Mouse (Mus musculus) liver (tissue): ENCODE measurements around the gene Acyp1.
"Not testable (repeated sequence)": the region's sequence is repeated elsewhere in the genome, so short reads cannot be mapped to it uniquely, and the experiment has no call there.

ENCODE experiments used
- DNase-seq: peaks from one replicate; pipeline ENCODE4 v3.0.0-alpha.2; 2020; ENCODE audit warnings: mixed read lengths

Gene Acyp1

DNA sequence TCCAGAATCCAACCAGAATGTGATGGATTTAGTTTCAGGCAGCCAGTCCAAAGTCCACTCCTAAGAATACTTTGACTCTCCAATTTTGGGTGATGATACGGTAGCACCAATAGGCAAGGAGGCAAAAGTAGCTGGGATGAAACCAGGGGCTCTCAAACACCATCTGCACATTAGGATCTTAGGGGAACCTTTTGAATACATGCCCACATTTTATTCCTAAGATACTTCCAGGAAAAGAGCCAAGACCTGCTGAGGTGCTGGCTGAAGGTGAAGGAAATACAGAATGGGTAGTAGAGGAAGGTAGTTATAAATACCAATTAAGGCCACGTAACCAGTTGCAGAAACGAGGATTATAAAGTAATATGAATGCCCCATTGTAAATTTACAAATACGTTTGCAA is 6.5 kb downstream of the Acyp1 start:
- not testable (repeated sequence) for DNase-seq

DNA sequence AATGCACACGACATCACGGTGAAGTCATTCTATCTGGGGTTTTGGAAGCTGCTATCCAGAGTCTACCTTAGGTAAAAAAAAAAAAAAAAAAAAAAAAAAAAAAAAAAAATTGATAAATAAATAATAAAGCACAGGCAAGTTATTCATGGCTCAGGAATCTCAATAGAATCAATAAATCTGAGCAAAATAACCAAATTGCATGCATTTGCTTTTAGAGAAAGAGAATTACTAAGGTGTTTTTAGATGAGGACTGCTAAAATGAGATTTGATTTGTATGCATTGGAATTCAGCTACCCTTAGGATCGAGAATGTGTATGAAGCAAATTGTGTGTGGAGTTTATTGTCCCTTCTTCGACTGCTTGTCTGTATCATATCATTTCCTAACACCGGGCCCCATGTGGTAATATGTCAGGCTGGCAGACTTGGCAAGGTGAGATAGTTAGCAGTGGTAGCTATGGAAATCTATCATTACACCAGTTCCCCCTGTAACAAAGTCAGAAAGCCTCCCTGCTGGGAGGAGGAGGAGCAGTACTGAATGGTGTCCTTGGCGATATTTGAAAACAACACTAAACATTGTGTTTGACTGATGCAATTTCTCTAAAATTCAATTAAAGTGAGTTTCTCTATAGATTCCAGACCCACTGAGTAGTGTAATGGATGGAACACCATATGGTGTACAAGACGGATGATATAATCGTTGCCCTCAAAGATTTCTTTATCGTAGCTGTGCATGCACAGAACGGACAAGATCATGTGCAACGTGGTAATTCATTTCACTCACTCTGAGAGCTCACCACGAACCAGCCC is 7.2 kb downstream of the Acyp1 start:
- DNase-seq = no peak

DNA sequence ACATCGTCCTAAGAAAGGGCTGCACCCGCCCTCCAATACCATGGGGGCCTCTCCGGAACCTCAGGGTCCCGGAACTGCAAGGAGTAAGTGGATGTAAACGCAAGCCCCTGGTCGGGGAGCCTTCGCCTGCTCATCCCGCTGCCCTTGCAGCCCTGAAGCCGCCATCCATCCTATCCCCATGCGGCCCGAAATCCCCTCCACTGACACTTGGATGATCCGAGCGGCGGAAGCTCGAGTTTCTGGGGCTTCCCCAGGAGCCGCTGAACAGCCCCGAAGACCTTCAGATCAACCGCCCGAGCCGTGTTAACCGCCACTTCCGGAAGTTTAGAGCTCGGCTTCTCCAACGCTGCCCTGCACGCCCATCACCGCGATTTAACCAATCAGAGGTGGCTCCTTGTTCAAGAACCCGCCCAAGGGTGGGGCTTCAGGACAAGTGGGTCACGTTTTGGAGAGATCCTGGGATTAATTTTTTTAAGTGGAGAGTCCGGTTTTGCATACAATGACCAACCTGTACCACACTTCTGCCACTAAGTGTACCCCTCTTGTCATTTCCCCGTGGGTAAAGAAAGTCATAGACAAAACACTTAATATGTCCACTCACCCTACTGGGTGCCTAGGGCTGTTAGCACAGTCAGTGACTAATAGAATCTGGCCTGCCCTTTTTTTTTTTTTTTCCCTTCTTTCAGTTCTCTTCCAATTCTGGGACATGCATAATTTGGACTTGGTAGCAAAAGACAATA is 8.0 kb downstream of the Acyp1 start:
- DNase-seq = peak; percentile 97

DNA sequence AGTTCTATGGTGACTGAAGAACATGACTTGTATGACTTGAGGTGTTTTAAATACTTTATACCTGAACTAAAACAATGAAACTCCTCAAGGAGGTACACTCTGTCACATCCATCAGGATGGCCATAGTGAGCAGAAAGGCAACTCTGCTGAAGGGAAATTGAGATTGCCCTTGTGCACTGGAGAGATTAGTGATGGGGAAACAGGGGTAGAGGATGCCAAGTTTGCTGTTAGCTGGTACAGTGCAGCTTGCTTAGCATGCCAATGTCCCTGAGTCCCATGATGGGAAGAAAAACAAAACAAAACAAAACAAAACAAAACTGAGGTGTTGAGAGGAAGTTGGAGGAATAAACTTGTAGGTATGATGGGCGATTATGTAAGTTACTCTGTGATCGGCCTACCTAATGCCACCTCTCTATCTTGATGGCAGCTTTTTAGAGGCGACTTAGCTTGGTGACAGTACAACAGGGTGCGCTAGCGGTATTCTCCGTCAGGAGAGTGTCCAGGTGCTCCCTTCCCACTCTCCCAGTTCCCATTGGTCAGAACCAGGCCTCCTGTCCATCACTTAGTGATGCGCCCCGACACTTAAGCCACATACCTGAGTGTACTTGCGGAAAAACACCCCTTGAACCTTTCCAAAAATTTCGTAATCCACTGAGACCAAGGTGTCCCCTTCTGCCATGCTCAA is 8.7 kb downstream of the Acyp1 start:
- peak; percentile 45 for DNase-seq

DNA sequence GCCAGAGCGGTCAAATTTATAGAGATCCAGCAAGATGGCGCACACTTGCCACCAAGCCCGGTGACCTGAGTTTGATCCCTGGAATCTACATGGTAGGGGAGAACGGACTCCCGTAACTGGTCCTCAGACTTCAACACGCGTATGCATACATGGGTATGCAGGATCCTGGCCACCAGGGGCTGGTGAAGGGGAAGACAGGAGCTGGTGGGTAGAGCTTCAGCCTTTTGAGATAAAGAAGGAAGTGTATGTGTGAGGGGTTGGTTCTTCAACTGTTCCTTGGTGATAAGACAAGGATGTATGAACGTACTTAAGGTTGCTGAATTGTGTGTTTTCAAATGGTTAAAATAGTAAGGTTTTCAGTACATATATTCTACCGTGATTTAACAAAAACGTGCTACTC is 9.3 kb downstream of the Acyp1 start:
- DNase-seq = peak; percentile 71

DNA sequence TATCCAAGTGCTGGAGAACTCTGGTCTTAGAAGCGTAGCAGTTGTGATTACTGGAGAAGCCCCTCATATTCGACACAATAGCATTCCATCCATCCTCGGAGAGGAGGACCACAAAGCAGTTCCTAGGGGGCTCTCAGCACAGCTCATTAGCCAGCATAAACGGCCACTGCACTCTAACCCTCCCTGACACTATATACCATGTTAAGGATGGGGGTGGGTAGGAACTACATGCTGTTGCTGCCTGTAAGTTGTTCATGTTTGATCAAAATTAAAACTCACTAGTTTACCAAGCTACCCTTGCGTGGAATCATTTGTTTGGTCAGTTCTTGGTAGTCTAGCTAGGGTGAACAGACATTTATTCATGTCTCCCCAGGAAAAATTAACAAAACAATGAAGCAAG is 12.0 kb downstream of the Acyp1 start:
- no peak for DNase-seq

DNA sequence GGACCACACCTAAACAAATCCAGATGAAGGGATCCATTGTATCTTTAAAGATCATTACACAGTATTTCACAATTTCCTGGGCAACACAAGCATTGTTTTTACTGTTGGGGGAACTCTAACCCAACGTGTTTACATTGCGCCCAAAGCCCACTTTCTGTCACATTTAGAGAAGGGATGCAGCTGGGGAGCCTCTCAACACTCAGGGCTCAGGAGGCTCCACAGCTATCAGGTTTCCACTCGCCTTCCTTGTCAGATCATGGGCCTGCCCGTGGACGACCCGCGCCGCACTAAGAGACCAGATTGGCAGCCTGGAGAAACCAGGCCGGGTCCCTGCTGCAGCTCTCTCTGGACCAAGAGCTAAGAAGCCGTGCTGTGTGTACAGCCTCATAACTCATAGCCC is 14.7 kb downstream of the Acyp1 start:
- DNase-seq = no peak

DNA sequence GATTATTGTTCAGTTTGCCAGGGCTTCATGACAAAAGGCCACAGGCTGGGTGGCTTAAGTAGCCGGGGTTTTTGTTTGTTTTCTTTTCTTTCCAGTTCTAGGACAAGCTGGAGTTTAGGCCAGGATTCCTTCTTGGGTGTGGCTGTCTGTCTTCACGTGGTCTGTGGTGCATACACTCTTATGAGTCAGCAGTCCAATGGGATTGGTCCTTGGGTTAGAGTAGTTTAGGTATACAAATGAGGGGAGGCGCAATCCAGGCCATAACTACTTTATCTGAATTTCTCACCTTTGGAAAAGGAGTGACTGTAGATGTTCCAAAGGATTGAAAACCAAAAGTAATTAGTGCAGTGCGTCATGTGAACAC is 16.4 kb downstream of the Acyp1 start:
- no peak for DNase-seq

DNA sequence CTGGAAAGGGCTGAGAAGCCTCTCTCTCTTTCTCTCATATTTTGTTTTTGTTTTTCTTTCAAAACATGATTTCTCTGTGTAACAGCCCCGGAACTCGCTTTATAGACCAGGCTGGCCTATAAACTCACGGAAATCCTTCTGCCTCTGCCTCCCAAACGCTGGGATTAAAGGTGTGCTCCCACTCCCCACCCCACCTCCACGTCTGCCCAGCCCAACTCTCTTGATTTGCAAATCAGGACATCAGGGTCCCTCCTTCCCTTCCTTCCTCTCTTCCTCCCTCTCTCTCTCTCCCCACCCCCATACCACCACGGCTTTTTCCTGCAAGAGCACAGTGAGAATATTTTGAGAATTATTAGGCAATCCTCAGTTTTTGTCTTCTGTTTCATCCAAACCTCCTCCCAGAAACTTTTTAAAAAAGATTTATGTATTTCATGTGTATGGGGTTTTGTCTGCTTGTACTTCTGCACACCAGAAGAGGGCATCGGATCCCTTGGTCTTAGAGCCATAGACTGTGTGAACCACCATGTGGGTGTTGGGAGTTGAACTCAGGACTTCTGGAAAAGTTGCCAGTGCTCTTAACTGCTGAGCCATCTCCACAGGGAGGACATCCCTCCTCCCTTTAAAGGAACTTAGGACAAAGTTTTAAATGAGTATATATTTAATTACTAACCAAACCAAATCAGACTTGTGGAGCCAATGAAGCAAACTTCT is 17.0 kb downstream of the Acyp1 start:
- no peak for DNase-seq

DNA sequence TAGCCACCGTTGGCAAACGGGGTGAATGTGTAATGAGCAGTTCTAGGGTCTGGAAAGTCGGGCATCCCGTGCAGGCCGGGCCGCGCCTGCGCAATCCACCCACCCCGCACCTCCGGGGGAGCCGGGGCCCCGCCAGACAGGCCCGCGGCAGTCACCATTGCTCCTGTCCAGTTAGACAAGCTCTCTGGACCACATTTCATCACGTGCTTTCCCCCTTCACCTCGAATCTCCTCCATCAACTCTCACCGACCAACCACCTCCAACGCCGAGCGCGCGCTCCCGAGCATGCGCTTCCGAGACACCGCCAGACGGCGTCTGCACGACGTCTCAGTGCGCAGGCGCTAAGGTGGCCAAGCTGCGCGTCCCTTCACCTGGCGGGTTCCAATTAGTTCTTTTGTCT is 17.9 kb downstream of the Acyp1 start, which contains the start of gene Mlh3:
Gene Mlh3 (minus strand): TSS at position 281 of the 400 bp plus-strand sequence.
- peak; percentile 87 for DNase-seq

DNA sequence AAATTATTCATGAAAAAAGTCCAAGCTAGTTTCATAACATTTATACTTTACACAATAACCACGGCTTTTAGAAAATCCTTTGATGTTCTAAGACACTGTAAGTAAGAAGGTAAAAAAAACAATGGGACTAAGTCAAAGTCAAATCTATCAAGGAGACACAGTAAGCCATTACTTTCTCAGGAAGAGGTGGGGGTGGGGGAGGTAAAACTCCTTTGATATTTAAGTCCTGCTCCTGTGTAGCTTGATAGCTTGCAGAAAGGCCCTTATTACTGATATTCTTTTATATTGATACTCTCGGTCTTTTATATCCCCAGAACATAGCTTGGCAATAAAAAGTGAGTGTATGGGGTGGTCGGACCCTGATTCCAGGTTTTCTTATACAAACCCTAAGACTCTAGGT is 18.4 kb downstream of the Acyp1 start:
- DNase-seq = no peak

DNA sequence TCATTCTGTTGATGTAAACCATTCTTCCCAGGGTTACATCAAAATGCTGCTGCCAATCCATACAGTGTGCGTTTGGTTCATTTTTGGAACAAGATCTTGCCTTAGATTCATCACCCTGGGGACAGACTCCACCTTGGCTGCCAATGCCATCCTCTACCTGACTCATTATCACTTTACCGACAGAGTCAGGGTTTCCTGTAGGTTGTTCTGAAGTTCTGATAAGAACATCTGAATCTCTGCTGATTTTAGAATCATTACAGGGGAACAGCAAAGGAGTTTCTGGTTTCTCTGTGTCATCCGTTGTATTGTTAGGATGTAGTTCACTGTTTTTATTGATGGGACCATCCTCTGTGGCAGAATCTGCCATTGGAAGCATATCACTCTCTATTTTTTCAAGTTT is 22.0 kb downstream of the Acyp1 start:
- no peak for DNase-seq

DNA sequence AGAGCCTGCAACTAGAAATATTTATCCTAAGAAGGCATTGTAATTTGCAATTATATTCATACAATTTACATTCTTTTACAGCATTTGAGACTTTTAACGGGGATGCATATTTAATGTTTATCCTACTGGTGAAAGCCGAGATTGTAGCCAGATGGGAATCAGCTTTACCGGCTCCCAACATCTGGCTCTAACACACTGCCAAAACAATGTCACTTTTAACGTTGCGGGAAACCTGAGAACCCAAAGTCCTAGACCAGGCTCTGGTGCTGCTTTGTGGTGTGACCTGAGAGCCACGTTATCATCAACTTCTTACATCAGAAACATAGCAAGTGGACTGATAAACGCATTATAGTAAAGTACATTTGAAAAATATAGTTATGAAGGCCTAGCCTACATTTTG is 23.3 kb downstream of the Acyp1 start:
- no peak for DNase-seq

DNA sequence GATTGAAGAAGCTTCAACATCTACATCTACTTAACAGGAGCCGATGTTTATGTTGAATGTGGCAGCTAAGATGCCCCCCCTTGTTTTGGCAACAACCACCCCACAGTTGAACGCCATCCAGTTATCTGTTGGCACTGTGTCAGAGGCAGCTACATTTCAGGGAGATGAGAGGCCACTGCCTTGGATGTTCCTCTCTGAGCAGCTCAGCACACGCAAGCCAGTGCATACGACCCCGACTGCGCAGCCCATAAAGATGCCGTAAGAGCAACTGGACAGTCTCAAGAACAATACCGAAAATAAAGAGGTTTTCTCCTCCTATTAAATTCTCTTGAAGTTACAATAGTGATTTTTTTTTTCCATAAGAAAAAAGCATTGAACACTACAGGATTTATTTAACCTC is 23.7 kb downstream of the Acyp1 start:
- no peak for DNase-seq

DNA sequence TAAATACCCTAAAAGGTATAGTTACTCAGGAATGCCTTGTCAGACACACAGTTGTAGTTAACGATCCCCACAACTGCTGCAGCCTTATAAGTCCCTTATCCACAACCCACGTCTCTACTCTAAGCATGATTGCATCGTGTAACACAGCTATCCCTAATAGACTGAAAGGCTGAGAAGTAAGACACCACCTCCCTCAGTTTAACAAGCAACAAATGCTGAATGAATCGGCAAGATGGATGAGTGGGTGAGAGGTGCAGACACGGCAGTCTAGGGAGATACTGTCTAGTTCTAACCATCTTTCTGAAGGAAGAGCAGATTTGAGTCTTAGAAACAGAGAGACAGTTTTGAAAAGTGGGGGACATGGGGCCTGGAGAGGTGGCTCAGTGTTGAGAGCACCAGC is 25.0 kb downstream of the Acyp1 start:
- no peak for DNase-seq

DNA sequence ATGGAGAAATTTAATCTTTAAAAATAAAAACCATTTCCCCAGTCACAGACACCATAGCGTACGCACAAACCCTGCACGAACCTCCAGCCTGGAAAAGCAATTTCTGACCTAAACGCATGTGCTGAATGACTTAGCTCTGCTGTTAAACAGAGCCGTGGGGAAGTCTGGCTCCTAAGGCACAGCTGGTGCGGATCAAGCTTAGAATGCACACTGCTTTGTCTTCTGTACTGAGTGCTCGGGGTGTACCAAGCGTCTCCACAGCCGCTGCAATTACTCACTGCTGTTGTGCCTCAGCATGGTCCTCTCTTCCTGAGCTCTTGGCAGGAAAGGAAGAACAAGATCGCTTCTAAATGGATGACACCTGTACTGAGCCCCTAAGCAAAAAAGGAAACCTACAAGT is 25.7 kb downstream of the Acyp1 start:
- no peak for DNase-seq

DNA sequence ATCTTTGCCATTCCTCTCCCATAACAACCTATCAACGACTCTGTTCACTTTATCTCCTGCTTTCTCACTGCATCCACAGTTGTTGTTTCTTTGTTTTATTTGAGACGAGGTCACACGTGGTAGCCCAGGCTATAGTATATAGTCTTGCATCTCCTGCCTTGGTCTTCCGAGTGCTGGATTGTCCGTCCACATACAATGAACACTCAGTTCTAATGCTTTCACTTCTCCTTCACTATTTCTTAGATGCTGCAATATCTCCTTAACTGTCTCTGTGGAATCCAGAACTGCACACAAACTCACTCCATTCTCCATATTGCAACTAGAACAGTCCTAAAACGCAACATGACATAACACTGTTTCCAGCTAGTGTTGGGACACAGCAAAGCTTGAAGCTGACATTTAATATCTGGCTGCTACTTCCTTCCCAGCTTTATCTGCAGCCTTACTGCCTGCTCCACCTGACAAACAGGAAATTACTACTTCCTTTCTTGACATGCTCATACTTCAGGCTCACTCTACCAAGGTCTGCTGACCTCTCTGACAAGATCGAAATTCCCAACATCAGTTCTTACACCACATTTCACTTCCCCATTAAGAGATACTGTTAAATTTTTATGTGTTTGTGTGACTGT is 31.1 kb downstream of the Acyp1 start:
- DNase-seq = no peak

DNA sequence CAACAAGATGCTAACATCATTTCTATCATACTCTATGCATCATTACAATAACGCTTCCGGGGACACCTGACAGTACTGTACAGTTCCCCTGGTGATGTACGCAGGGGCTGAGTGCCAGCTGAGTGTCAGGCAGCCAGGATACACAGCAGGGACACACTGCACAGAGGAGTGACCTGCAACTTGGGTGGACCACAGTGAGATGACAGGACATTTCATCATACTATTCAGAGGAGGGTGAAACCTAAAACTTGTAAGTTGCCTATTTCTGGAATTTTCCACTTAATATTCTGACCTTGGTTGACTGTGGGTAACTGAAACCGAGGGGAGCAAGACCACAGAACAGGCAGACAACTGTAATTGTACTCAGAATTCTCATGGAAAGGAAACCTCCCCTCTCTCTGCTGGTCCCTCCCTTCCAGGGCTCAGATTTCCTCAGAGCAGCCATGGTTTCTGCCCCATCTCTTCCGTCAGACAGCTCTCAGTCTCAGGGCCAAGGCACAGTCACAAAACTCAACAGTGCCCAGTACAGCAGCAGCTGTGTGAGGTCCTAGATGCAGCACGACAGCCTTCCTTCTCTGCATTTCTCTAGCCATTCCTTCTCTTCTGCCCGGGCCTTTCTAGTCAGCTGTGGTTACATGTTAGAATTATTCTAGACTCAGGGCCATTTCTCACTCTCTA is 32.0 kb downstream of the Acyp1 start:
- no peak for DNase-seq

DNA sequence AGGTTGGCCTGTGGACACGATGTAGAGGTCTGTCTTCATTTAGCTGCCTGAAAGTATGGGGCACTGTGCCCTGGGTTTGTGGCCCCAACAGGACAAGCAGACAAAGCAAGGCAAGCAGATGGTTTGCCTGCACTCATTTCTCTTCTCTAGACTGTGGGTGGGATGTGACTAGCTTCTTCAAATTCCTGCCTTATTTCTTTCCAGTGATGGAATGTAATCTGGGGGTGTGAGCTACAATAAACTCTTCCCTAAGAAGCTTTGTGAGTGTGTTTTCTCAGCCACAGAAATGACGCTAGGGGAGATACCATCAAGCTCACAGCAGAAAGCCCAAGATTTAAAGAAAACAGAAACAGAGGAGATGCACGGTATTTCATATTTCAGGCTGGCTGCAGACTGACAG is 36.2 kb downstream of the Acyp1 start:
- no peak for DNase-seq

DNA sequence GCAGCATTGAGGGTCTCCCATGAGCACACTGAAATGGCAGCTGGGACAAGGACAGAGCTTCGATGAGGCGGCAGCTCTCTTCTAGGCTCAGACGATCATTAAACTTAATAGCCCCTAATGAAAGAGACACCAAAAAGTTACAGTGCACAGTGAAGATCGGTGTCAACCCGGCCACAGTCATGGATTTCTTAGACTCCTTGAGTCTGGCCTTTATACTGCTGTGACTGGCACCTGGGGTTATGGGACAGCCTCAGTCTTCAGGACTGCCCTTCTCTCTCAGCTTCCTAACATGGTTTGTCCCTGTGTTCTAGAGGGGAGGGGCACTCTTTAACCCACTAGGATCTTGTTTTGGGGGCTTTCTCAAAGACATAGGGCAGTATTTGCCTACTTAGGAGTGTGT is 50.7 kb downstream of the Acyp1 start:
- DNase-seq = no peak

DNA sequence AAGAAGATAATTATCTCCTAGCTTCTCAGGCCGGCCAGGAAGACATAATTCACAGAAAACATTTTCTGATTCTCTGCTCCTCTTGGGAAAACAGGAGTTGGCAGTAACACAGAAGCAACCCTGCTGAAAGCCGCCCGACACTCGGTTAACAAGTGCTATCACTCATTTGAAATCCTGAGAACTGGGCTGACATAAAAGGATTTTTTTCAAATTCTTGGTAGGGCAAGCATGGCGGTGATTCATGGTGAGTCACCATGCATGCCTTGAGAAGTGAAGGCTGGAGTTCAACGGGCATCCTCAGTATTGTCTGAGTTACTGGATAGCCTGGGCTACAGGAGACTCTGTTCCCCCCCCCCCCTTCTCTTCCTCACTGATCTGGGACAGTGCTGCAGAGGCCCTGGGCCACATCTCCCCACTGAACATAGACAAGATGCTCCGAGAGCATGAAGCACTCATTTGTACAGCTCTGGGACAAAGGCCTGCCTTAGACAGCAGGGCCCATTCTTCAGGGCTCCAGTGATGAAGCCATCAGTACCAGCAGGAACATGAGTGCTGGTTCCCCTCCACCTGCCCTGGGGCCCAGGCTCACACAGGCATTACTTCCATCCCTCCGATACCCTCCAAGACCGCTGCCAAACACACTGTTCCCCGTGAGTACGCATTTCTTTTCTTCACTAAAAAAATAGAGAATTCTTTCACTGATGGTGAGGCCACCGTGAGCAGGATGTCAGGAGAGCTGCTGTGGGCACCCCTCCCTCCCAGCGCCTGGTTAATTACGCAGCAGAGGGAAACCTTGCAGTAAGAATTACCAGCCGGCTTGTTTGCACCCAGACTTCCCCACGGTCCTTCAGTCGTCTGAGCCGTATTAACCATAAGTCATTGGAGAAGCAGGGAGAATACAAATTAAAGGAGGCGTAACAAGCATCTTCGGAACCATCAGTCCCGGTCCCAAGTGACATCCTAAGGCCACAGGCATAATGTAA is 54.6 kb downstream of the Acyp1 start:
- DNase-seq = no peak
